Mouse (Mus musculus) embryonic facial prominence, embryonic 11.5 days (tissue): ENCODE measurements at regions not wholly inside any gene's neighbourhood (a gene's known extent, or its start where the extent isn't known, plus 50 kb on each side); places are given as distances from the start of the nearest gene placed in this dataset.
"Not testable (repeated sequence)": the region's sequence is repeated elsewhere in the genome, so short reads cannot be mapped to it uniquely, and the experiment has no call there.

Source experiments
- ATAC-seq: fragments of 200-750 bp; cut with Nextera tagmentation; replicated peaks from 2 replicates; pipeline ENCODE4 v1.8.0; 2017; ENCODE audit warnings: low read depth; ENCODE audit not compliant: insufficient number of reproducible peaks, low FRiP score, low TSS enrichment
- DNase-seq: peaks from one replicate; pipeline ENCODE4 v3.0.0-alpha.2; 2015; ENCODE audit warnings: low spot score
- H3K27ac ChIP-seq: fragments of 300-500 bp; sonication (generic); replicated peaks from 2 replicates; pipeline ENCODE4 v1.5.1; 2014; ENCODE audit warnings: mild to moderate bottlenecking, low read depth, low read length, control low read depth
- H3K27me3 ChIP-seq: fragments of 300-500 bp; sonication (generic); 2 replicates; pipeline ENCODE4 v1.6.1; 2014; ENCODE audit warnings: mild to moderate bottlenecking, low read length, moderate library complexity, mixed read lengths; ENCODE audit not compliant: control insufficient read depth, insufficient read depth
- H3K36me3 ChIP-seq: fragments of 300-500 bp; sonication (generic); replicated peaks from 2 replicates; pipeline ENCODE4 v1.6.1; 2014; ENCODE audit warnings: low read depth, mild to moderate bottlenecking, low read length, moderate library complexity, mixed read lengths; ENCODE audit not compliant: control insufficient read depth, insufficient read depth
- H3K4me1 ChIP-seq: fragments of 300-500 bp; sonication (generic); 2 replicates; pipeline ENCODE4 v1.6.1; 2014; ENCODE audit warnings: low read length, mixed read lengths; ENCODE audit not compliant: control insufficient read depth, insufficient read depth
- H3K4me2 ChIP-seq: fragments of 300-500 bp; sonication (generic); 2 replicates; pipeline ENCODE4 v1.6.1; 2014; ENCODE audit warnings: low read depth, mild to moderate bottlenecking, control low read depth, low read length, moderate library complexity
- H3K4me3 ChIP-seq: fragments of 300-500 bp; sonication (generic); 2 replicates; pipeline ENCODE4 v1.5.1; 2014; ENCODE audit warnings: low read depth, low read length, control low read depth
- H3K9ac ChIP-seq: fragments of 300-500 bp; sonication (generic); replicated peaks from 2 replicates; pipeline ENCODE4 v1.6.1; 2014; ENCODE audit warnings: mild to moderate bottlenecking, control low read depth, low read length
- H3K9me3 ChIP-seq: fragments of 300-500 bp; sonication (generic); replicated peaks from 2 replicates; pipeline ENCODE4 v1.6.1; 2016; ENCODE audit warnings: mild to moderate bottlenecking, low read length, inconsistent platforms, mixed read lengths; ENCODE audit not compliant: control insufficient read depth
- WGBS: fragments of 180-500 bp; shearing (Covaris S2); extraction: QIAGEN DNeasy Blood & Tissue Kit; methylation state at CpG from one replicate; pipeline ENCODE4 v1.1.7; 2014; 5-methylcytosine and 5-hydroxymethylcytosine counted together

GRCm38 (mm10) chr16:12632533-12632932 is 477.0 kb upstream of the Ercc4 start:
- no peak for DNase-seq
- H3K4me1 ChIP-seq, result no peaks in the 10 kb centered on the region
- H3K27me3 ChIP-seq, result no peaks in the 10 kb centered on the region
- no peak overlapping the region for H3K4me3 ChIP-seq
- no peak overlapping the region for H3K27ac ChIP-seq
- no peak overlapping the region for H3K9ac ChIP-seq
- H3K36me3 ChIP-seq, result no peaks in the 10 kb centered on the region
- H3K4me2 ChIP-seq, result no peak overlapping the region
- ATAC-seq, result no peak
- H3K9me3 ChIP-seq, result no peaks in the 10 kb centered on the region

GRCm38 (mm10) chr16:12638971-12639640 is 470.4 kb upstream of the Ercc4 start:
- WGBS, result 83% methylated on average over 1 of the region's 1 CpGs
- Histone ChIP-seq H3K4me2 (no peak overlapping the region), H3K4me1 (no peaks in the 10 kb centered on the region), H3K27me3 (no peaks in the 10 kb centered on the region), H3K27ac (no peak overlapping the region), H3K9ac (no peak overlapping the region), H3K9me3 (no peaks in the 10 kb centered on the region), H3K36me3 (no peaks in the 10 kb centered on the region), H3K4me3 (no peak overlapping the region)
- no peak for ATAC-seq
- DNase-seq, result no peak

- H3K4me3 ChIP-seq, result no peak overlapping the region
- H3K27ac ChIP-seq, result no peak overlapping the region
- H3K27me3 ChIP-seq, result no peaks in the 10 kb centered on the region
- H3K4me2 ChIP-seq, result no peak overlapping the region
- no peaks in the 10 kb centered on the region for H3K9me3 ChIP-seq
- H3K4me1 ChIP-seq, result no peaks in the 10 kb centered on the region
- DNase-seq (no peak), ATAC-seq (no peak)
- H3K9ac ChIP-seq, result no peak overlapping the region
- H3K36me3 ChIP-seq, result no peaks in the 10 kb centered on the region
These were observed 466.4 kb upstream of the Ercc4 start for GRCm38 (mm10) chr16:12643053-12643452.

GRCm38 (mm10) chr16:12644621-12645020 is 464.9 kb upstream of the Ercc4 start:
- H3K36me3 ChIP-seq, result no peaks in the 10 kb centered on the region
- no peaks in the 10 kb centered on the region for H3K9me3 ChIP-seq
- no peaks in the 10 kb centered on the region for H3K4me1 ChIP-seq
- no peak overlapping the region for H3K9ac ChIP-seq
- no peak overlapping the region for H3K4me3 ChIP-seq
- H3K27ac ChIP-seq, result no peak overlapping the region
- no peak overlapping the region for H3K4me2 ChIP-seq
- ATAC-seq (no peak), DNase-seq (no peak)
- no peaks in the 10 kb centered on the region for H3K27me3 ChIP-seq
- 71% methylated on average over 2 of the region's 2 CpGs for WGBS

GRCm38 (mm10) chr16:12652180-12652579 is 457.3 kb upstream of the Ercc4 start:
- H3K27me3 ChIP-seq, result no peaks in the 10 kb centered on the region
- WGBS, result 60% methylated on average over 3 of the region's 3 CpGs
- H3K4me2 ChIP-seq, result no peak overlapping the region
- no peaks in the 10 kb centered on the region for H3K36me3 ChIP-seq
- H3K4me1 ChIP-seq, result no peaks in the 10 kb centered on the region
- H3K4me3 ChIP-seq, result no peak overlapping the region
- H3K9me3 ChIP-seq, result no peaks in the 10 kb centered on the region
- DNase-seq (no peak), ATAC-seq (no peak)
- H3K9ac ChIP-seq, result no peak overlapping the region
- H3K27ac ChIP-seq, result no peak overlapping the region

- not testable (repeated sequence) for H3K9me3 ChIP-seq, DNase-seq, H3K36me3 ChIP-seq, H3K27me3 ChIP-seq, ATAC-seq, H3K4me2 ChIP-seq, H3K27ac ChIP-seq, H3K4me1 ChIP-seq, H3K9ac ChIP-seq, H3K4me3 ChIP-seq
- 83% methylated on average over 1 of the region's 1 CpGs for WGBS
These were observed 435.8 kb upstream of the Ercc4 start for GRCm38 (mm10) chr16:12673656-12674055.

- H3K9me3 ChIP-seq, result no peaks in the 10 kb centered on the region
These were observed 428.0 kb upstream of the Ercc4 start for GRCm38 (mm10) chr16:12681474-12681873.

GRCm38 (mm10) chr16:12685816-12686215 is 423.7 kb upstream of the Ercc4 start:
- no peak for ATAC-seq
- WGBS, result 79% methylated on average over 3 of the region's 3 CpGs
- H3K27ac ChIP-seq, result no peak overlapping the region
- no peak for DNase-seq
- H3K9ac ChIP-seq, result no peak overlapping the region
- no peak overlapping the region for H3K4me3 ChIP-seq
- no peaks in the 10 kb centered on the region for H3K9me3 ChIP-seq
- no peaks in the 10 kb centered on the region for H3K36me3 ChIP-seq
- H3K4me1 ChIP-seq, result no peaks in the 10 kb centered on the region
- no peak overlapping the region for H3K4me2 ChIP-seq
- no peaks in the 10 kb centered on the region for H3K27me3 ChIP-seq

More at GRCm38 (mm10) chr16:12681474-12681873, 428.0 kb upstream of the Ercc4 start:
- Histone ChIP-seq H3K27me3 (no peaks in the 10 kb centered on the region), H3K36me3 (no peaks in the 10 kb centered on the region), H3K4me1 (no peaks in the 10 kb centered on the region), H3K4me2 (no peak overlapping the region), H3K9ac (no peak overlapping the region), H3K27ac (no peak overlapping the region), H3K4me3 (no peak overlapping the region)
- WGBS, result 79% methylated on average over 2 of the region's 2 CpGs
- ATAC-seq (no peak), DNase-seq (no peak)
